Mouse (Mus musculus): ENCODE data around the gene Pipox.

The Pipox gene

DNA sequence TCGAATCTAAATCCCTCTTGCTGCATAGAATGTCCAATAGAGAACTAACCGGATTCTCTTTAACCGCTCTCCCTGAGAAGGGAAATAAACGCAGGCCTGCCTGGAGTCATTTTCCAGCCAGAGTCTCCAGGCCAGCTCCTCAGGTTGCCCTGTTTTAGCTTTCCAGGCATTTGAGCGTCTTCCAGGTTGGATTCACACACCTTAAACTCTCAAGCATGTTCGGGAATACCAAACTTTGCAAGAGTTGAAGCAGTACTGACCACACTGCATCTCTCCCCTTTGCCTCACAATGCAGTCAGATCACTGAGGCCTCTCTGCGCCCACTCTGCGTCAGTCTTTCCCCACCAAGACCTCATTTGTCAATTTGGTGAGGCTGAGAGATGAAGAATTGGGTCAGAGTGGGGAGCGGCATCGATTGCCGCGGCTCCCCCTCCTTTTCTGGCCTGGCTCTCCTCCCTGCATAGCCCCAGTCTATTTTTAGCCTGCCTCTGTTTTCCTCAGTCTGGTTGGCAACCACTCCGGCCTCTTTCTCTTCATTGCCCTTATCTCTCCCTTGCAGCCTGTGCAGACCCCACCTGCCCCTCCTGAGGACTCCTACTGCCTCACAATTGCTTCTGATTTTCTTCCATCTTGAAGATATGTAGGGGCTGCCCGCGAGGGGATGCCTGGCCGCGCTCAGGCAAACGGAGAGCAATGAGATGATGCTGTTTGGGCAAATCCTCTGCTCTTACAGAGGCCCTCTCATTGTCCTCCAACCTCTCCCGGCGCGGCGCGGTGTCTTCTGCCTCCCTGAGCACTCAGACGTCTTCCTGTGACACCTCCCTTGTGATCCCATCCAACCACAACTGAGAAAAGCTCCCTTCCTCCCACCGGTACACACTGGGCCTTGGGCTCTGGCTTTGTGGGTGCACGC lies 17.8 kb downstream of the Pipox start:
- peak; percentile 26 for DNase-seq (ENCODE audit: low read depth)

DNA sequence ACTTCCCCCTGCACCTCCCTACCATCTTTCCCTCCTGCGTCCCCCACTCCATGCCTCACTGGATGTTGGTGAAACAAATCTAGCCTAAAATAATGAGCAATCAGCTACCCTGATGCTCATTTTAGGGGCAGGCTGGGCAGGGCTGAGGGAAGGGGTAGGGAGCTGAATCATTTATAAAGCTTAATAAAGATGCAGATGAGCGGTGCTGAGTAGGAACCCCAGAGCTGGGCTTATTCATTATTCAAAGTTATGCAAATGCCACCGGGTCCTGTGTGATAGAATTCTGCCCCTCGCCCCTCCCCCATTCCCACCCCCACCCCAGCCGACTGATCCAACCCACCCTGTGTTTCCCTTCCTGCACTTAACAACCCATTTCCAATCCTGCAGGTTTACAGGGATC lies 18.6 kb downstream of the Pipox start:
- DNase-seq (ENCODE audit: low read depth), result no peak

DNA sequence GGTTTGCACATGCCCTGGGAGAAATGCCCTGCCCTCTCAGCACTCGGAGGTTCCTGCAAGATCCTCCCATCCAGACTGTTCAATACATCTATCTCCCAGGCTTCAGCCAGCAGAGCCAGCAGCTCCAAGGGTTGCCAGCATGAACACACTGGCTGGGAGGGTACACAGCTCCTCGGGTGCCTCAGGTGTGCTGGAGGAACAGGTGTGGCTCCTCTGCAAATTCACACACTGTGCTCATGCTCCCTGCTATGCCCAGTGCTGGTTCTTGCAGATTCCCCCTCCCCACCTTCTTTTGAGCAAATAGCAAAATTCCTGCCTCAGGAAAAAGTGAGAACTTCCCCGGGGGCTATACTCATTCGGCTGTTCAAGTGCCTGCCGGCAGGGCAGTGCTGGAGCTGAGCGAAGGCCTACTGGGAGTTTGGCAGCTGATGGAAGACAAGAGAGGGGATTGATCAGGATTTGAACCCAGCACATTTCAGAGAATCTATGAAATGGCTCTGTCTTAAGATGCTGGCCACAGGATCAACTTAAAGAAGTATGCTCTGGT lies 19.1 kb downstream of the Pipox start:
- no peak for DNase-seq (ENCODE audit: low read depth)

DNA sequence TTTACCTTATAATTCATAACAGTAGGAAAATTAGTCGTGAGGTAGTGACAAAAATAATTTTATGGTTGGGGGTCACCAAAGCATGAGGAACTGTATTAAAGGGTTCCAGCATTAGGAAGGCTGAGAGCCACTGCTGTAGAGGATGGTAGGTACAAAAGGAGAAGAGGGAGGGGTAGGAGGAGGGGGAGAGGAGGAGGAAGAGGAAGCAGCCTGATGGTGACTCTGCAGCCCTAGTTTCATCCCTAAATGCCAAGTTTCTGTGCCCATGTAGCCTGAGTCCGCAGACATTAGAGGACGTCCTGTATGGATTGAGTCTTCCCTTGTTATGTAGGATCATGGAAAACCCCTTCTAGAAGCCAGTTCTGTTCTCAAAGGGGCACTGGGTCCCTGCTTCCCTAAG lies 20.8 kb downstream of the Pipox start:
- DNase-seq (ENCODE audit: low read depth), result peak; percentile 24

DNA sequence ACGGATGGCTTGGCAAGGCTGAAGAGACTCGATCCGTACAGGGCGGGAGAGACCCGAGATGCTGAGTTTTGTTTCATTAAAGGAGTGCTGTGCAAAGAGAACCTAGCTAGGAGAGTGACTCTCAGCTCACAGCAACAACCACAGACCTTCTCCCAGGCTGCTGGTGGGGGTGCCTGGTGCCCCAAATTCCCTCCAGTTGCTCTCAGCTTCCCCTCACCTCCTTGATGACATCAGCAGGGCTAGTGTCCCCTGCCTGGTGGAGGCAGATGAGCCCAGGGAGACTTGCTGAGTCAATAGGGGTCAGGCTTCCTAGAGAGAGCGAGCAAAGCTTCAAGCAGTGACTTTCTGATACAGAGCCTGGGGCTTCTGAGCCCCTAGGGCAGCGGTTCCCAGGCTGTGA lies 21.2 kb downstream of the Pipox start:
- peak; percentile 37 for DNase-seq (ENCODE audit: low read depth)

DNA sequence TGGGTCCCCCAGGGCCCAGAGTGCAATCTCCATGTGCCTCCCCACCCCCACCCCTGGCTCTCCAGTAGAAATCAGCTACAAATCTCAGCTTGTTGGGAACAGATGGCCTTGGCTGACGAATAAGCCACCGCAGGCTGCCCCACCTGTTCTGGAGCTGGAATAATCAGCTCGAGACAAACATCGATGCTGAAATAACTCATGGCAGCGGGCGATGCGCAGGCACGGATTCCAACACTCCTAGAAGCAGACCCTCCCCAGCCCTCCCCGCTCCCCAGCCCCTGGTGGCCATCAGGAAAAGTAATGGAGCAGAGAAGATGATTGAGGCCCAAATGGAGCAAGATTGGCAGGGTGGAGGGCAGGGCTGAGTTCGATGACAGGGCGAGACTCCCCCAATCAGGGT lies 21.7 kb downstream of the Pipox start:
- DNase-seq (ENCODE audit: low read depth), result no peak

DNA sequence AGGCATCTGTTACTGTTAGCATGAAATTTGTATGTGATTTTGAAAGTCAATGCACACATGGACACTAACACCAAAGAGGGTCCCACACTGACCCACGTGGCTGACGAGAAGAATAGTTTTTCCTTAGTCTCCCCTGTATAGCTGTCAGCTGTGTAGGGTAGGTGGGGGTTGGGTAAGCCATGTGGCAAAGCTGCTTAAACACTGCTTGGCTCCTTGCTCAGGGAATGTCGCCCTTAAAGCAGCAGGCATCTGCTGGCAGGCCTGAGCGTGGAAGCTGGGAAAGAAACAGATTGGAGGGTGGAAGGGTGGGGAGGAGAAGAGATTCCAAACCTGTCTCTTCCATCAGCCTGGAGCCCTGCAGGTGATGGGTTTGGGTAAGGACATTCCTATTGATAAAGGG lies 22.5 kb downstream of the Pipox start:
- no peak for DNase-seq (ENCODE audit: low read depth)

DNA sequence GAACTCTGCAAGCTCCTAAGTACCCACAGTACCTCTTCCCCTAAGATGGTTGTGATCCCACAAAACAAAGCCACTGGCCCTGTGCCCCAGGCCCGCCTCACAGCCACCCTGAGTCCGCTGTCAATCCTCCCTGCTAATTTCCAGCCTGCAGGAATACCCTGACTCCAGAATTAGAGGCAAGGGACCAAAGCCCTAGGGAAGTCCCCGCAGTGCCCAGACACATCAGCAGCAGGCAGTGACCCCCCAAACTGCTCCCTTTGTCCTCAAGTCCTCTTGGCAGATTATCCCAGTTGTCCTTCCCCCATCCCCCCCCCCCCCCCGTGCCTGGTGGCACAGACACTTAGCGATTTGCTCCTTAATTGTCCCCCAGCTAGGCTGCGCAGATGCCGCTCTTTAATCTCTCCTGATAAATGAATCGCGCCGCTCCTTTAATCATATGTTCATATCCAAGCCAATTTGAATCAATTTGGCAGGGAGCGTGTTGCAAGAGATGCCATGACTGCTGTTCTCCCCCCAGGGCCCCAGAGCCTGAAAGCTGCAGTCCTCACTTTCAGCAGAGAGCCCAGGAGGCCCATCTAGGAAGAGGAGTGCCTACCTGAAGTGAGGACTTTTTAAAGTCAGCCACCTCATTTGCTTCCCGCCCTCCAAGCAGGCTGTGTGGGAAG lies 26.3 kb downstream of the Pipox start:
- DNase-seq (ENCODE audit: low read depth), result no peak

DNA sequence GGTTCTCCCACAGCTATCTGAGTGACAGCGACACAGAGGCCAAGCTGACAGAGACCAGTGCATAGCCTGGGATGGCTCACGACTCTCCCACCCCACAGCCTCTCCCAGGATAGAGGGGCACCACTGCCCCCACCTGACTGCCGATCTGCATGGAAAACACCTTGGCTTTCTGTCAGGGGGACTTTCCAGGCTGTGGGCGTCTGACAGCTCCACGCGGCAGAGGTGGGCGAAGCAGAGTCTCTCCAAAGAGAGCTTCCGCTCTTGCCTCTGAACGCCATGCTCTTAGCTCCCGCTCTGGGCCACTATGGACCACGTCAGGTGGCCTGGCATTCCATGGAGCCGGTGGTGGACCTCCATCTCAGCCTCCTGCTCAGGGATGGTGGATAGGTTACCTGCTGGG lies 29.1 kb downstream of the Pipox start:
- no peak for DNase-seq (ENCODE audit: low read depth)

DNA sequence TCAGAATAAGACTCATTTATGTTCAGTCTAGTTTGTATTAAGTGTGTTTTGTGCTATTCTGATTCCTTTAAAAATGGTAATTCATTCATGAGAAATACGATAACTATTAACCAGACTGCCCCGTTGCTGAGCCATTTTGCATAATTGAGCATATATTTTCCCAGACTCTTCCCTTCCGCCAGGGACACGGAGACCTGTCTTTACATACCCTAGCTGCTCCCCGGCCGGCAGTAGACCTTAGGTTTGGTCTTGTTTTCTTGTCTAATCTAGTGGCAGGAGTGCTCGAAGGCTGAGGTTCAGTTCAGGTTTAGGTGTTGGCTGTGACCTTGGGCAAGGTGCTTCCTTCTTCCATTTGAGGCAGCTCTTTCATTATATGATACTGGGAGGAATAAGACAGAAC lies 31.0 kb downstream of the Pipox start:
- no peak for DNase-seq (ENCODE audit: low read depth)

DNA sequence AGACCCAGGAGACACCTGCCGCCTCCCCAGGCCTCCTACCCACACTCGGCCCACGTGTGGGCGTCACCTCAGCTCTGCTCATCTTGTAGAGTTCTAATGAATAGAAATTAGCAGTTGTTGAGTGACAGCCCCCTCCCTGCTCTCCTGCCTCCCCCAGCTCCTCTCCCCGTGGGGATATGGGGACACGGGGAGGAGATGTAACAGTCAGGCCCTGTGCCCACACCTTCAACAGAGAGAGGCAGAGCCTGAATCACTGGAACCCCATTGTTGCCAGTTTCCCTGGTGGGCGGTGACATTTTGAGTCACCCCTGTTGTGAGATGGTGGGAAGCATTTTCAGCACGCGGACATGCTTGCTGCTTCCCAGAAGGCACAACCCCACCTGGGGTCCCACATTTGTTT lies 32.9 kb downstream of the Pipox start:
- DNase-seq (ENCODE audit: low read depth), result no peak

DNA sequence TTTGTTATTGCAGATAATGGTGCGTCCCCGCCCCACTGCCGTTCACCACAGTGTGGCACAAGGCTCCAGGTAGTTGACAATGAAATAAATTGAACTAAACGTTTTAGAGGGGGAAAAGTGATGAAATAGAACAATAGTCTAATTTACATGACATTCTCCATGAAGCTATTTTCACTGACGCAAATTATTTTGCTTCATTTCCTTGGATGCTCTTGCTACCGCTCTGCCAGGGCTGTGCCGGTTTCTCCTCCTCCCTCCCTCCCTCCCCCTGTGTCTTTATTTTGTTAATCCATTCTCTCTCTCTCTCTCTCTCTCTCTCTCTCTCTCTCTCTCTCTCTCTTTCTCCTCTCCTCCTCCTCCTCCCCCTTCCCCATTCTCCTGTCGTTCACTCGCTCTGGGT lies 35.3 kb downstream of the Pipox start:
- DNase-seq (ENCODE audit: low read depth), result no peak

DNA sequence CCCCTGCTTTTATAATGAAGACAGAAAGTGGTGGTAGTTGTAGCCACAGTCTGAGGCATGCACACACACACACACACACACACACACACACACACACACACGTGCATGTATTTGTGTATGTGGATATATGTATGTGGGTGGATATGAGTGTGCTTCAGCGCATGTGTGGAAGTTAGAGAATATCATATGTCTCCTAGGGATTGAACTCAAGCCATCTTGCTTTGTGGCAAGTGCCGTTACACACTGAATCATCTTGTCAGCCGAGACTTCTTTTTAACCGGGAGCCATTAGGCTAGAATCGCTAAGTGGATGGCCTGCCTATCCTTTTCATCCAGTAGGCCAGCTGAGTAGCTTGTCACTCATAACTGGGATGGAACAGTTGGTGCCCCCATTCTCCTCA lies 36.8 kb downstream of the Pipox start:
- DNase-seq (ENCODE audit: low read depth), result no peak

DNA sequence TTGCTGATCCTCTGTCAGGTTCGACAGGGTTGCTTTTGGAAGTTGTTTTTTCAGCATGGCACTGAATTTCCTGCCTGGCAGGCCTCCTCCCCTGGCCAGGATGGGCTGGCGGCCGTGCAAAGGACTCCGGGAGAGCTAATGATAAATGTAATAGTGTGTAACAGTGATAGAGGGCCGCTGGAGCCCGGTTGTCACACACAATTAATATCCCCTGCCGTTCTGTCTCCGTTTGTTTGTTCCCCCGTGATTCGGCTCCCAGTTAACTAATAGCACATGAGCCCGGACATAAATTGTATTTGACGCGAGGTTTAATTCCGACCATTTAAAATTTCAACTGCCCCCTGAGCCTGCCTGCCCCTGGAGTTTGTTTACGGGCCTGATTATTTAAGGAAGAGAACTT lies 38.5 kb downstream of the Pipox start:
- no peak for DNase-seq (ENCODE audit: low read depth)

DNA sequence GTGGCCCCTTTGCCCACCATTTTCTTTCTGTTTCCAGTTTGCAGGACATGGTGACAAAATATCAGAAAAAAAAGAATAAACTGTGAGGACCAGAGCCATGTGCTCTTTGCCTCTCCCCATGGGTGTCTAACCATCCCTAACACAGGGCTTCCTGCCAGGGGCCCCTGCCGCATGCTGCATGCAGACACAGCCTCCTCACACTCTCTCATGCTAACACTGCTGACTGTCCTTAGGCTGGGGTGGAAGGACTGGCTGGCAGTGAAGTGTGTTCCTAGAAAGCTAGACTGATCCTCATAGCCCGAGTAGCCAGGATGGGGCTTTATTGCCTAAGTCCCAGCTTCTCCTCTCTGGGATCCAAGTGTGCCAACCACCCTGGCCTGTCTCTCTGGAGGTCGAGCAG lies 39.3 kb downstream of the Pipox start:
- no peak for DNase-seq (ENCODE audit: low read depth)

DNA sequence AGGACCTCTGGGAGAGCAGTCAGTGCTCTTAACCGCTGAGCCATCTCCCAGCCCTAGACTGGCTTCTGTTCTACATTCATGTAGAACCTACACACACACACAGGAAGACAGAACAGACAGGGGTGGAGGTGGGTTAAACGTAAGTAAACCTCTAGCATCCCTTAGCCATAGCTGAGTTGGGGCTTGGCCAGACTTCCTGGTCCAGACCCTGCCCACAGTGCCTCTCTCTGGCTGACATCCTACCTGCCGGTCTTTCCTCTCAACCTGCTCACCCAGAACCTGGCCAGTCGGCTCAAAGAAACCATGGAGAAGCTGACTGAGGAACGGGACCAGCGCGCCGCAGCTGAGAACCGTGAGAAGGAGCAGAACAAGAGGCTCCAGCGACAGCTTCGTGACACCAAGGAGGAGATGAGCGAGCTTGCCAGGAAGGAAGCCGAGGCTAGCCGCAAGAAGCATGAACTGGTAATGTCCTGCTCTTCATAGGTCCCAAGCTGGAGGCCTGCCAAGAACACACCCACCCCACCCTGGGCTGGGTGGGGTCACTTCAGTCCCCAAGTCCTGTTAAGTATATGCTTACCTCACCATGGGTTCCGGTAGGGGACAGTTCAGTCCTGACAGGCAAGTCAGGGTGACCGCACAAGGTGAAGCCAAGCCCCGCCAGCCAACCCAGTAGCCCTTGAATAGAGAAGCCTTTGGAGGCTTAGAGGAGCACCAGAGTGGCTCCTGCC lies 40.8 kb downstream of the Pipox start:
- peak; percentile 95 for DNase-seq (ENCODE audit: low read depth)

DNA sequence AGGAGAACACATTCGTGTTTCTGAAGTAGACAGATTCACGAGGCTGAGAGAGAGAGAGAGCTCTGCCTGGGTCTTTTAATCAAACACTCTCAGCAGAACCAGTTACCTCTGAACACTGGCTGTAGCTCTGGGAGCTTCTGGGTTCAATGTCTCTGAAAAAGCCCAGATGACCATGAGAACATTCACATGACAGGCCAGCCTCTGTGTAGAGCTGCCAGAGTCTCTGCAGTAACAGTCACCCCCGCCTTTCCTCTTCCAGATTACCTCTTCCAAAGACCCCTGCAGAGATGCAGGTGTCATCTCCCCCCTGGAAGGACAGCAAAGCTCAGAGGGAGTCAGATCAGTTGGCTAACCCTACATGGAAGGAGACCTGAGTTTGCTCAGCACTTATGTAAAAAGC lies 41.7 kb downstream of the Pipox start:
- DNase-seq (ENCODE audit: low read depth), result no peak

DNA sequence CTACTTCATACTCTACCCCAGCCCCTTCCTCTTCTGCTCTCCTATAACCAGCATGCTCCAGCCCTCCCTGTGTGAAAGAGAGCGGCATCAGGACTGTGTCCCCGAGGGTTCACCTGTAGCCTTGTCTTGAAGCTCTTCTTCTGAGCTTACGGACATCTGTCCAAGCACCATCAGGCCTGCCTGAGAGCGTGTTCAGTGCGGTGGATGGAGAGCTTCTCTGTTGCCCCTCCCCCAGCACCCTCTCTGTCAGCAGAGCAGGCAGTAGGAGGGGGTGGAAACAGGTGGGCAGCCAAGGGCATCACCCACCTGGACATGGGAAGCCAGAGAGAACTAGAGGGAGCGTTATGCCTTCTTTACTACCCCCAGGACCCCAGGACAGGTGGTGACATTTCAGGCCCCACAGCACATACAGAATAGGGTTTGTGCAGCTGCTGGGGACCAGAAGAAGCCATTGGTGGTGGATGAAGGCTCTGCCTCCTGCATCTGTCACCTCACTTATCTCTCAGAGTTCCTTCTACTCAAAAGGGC lies 42.3 kb downstream of the Pipox start:
- no peak for DNase-seq (ENCODE audit: low read depth)

DNA sequence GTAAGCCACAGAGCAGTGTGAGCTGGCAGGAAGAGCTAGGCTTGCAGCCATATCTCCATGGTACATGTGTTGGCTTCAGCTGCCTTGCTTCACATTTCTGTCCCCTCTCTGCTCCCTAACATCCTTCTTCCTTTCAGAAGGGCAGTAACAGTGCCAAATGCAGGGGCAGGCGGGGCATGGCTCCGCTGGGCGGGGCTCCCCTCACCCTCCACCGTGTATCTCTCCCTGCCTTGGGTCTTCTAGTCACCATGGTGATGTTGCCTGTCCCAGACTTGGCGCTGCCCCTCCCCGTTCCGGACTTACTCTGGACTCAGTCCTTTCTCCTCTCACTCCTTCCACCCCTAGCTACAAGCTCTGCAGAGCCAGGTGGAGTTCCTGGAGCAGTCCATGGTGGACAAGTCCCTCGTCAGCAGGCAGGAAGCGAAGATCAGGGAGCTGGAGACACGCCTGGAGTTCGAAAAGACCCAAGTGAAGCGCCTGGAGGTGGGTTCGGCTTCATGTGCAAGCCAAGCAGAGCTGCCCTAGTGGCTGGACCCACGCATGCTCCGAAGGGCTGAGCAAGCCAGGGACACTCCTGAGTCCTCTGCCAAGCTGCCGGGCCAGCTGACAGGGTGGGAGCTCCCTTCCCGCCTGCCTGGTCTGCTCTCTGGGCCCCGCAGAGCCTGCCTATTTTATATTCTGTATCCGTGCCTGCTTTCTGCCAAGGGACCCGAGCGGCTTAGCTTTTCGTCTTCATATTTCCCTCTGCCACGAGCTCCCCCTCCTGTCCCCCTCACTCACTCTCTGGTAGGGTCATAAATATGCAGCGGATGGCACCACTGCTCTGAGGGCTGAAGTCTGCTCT lies 43.3 kb downstream of the Pipox start:
- DNase-seq (ENCODE audit: low read depth), result no peak

DNA sequence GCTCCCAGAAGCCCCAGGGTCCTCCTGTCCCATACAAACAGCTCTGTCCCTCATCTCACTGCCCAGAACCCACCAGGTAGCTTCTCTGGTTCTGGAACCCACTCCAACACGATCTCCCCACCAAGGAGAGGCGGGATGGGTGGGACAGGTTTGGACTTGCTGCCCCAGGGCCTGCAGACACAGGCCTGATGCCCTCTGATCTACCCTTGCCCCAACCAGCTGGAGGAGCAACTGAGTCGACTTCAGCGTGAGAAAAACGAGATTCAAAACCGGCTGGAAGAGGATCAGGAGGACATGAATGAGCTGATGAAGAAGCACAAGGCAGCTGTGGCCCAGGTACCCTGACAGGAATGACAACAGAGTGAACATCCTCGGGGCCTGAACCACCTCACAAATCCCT lies 44.7 kb downstream of the Pipox start:
- no peak for DNase-seq (ENCODE audit: low read depth)

DNA sequence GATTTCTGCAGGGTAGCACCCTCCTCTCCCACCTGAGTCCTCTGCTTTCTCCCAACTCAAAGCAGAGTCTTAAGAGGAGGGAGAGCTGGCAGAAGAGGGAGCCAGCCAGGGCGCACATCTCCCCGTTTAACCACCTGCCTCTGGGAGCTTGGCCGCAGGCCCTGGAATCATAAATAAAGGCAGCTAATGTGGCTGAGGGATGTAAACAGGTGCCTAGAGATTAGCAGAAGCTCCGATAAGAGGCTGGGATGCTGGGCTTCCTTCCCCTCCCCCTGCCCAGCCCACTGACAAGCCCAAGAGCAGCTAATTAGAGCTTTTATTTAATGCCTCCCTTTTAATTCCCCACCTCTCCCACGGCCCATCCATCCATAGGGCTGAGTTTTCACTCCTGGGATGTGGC lies 45.8 kb downstream of the Pipox start:
- DNase-seq (ENCODE audit: low read depth), result no peak
